Mouse (Mus musculus): ENCODE data around the gene Gm3460. TPM values are rescaled to one million over a fixed set of nuclear protein-coding genes. Genes with fewer than 3 reads are reported as not detected.
"Not testable (repeated sequence)": the region's sequence is repeated elsewhere in the genome, so short reads cannot be mapped to it uniquely, and the experiment has no call there.

The Gm3460 gene
- not detected in 2 replicates for polyA plus RNA-seq (2012; rRNA removed)

GRCm38 (mm10) chr14:6622318-6622717 lies at the start of gene Gm3460:
Gene Gm3460 (minus strand): TSS chr14:6622418.
- 50% methylated on average over 1 of the region's 2 CpGs for WGBS
- not testable (repeated sequence) for H3K4me1 ChIP-seq (ENCODE audit: control insufficient read depth, insufficient read depth, insufficient read length, low read length); H3K36me3 ChIP-seq (ENCODE audit: control insufficient read depth, insufficient read depth, low read length); H3K27me3 ChIP-seq (ENCODE audit: control insufficient read depth, insufficient read depth, low read length); H3K4me3 ChIP-seq (ENCODE audit: low read depth, low read length); H3K27ac ChIP-seq (ENCODE audit: insufficient read depth, low read depth, low read length)

- H3K4me3 ChIP-seq (ENCODE audit: low read depth, low read length); H3K27me3 ChIP-seq (ENCODE audit: control insufficient read depth, insufficient read depth, low read length); H3K27ac ChIP-seq (ENCODE audit: insufficient read depth, low read depth, low read length); H3K36me3 ChIP-seq (ENCODE audit: control insufficient read depth, insufficient read depth, low read length); H3K4me1 ChIP-seq (ENCODE audit: control insufficient read depth, insufficient read depth, insufficient read length, low read length): not testable (repeated sequence)
- no CpG with 5 or more reads among the region's 1 CpGs for WGBS
Observed at GRCm38 (mm10) chr14:6606436-6606835, 15.8 kb downstream of the Gm3460 start.

DNA sequence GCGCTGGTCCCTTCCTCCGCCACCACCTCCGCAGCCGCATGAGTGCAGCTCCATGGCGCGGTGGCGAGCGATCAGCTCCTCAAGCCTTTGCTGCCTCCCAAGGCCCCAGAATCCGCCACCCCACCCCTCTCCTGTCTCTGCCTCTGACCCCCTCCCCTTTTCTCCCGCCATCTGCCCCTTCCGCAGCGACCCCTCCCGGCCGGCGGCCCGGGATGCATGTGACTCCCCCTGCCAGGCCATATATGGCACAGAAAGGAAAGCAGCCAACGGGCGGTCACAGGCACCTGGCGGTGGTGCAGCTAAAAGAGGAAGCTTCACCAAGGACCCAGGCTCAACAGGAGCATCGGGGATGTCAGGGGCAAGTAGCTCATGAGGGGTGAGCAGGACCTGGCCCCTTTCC lies 17.2 kb downstream of the Gm3460 start:
- H3K4me3 ChIP-seq (ENCODE audit: low read depth, low read length): peak overlapping the region; percentile 28; the same call in 1 of the 2 replicates
- WGBS: 3% methylated on average over 16 of the region's 20 CpGs
- H3K27ac ChIP-seq (ENCODE audit: insufficient read depth, low read depth, low read length); H3K4me1 ChIP-seq (ENCODE audit: control insufficient read depth, insufficient read depth, insufficient read length, low read length); H3K27me3 ChIP-seq (ENCODE audit: control insufficient read depth, insufficient read depth, low read length); H3K36me3 ChIP-seq (ENCODE audit: control insufficient read depth, insufficient read depth, low read length): not testable (repeated sequence)

- peak overlapping the region; percentile 22 for H3K4me3 ChIP-seq (ENCODE audit: low read depth, low read length)
- not testable (repeated sequence) for H3K36me3 ChIP-seq (ENCODE audit: control insufficient read depth, insufficient read depth, low read length); H3K4me1 ChIP-seq (ENCODE audit: control insufficient read depth, insufficient read depth, insufficient read length, low read length); H3K27ac ChIP-seq (ENCODE audit: insufficient read depth, low read depth, low read length); H3K27me3 ChIP-seq (ENCODE audit: control insufficient read depth, insufficient read depth, low read length)
- WGBS: 4% methylated on average over 19 of the region's 20 CpGs
Observed at GRCm38 (mm10) chr14:6604551-6604950, 17.7 kb downstream of the Gm3460 start.

GRCm38 (mm10) chr14:6590513-6590912 lies 31.7 kb downstream of the Gm3460 start, which contains the start of gene Gm3629:
Gene Gm3629 (minus strand): TSS chr14:6590613.
- 35% methylated on average over 1 of the region's 2 CpGs for WGBS
- not testable (repeated sequence) for H3K27ac ChIP-seq (ENCODE audit: insufficient read depth, low read depth, low read length)

More at GRCm38 (mm10) chr14:6590513-6590912, 31.7 kb downstream of the Gm3460 start, which contains the start of gene Gm3629:
- not testable (repeated sequence) for H3K4me1 ChIP-seq (ENCODE audit: control insufficient read depth, insufficient read depth, insufficient read length, low read length); H3K4me3 ChIP-seq (ENCODE audit: low read depth, low read length); H3K36me3 ChIP-seq (ENCODE audit: control insufficient read depth, insufficient read depth, low read length); H3K27me3 ChIP-seq (ENCODE audit: control insufficient read depth, insufficient read depth, low read length)

Other genes with a start within 250 kb of the Gm3460 start
- gene Gm16440, start 232.1 kb downstream of the Gm3460 start, polyA plus RNA-seq (2012; rRNA removed): not detected in 2 replicates
- 0.06 TPM in 1 of 2 replicates, not detected in the other for gene Gm3591, start 209.9 kb downstream of the Gm3460 start, polyA plus RNA-seq (2012; rRNA removed)
- not detected in 2 replicates for gene Gm3594, start 177.8 kb downstream of the Gm3460 start, polyA plus RNA-seq (2012; rRNA removed)
- not detected in 2 replicates for gene Gm8356, start 85.1 kb downstream of the Gm3460 start, polyA plus RNA-seq (2012; rRNA removed)
- not detected in 2 replicates for gene Gm3629, start 31.8 kb downstream of the Gm3460 start, polyA plus RNA-seq (2012; rRNA removed)
- gene Gm10251, start 61.8 kb upstream of the Gm3460 start, polyA plus RNA-seq (2012; rRNA removed): not detected in 2 replicates
- gene Gm8050, start 97.8 kb upstream of the Gm3460 start, polyA plus RNA-seq (2012; rRNA removed): not detected in 2 replicates
- gene Gm3636, start 119.9 kb upstream of the Gm3460 start, polyA plus RNA-seq (2012; rRNA removed): not detected in 2 replicates
- not detected in 2 replicates for gene Gm8362, start 152.0 kb upstream of the Gm3460 start, polyA plus RNA-seq (2012; rRNA removed)
- gene Gm3642, start 217.9 kb upstream of the Gm3460 start, polyA plus RNA-seq (2012; rRNA removed): not detected in 2 replicates

Data from small intestine, adult 2 months (tissue).